8 mouse cellular contexts compared by ENCODE assay signal in the genomic region with DNA sequence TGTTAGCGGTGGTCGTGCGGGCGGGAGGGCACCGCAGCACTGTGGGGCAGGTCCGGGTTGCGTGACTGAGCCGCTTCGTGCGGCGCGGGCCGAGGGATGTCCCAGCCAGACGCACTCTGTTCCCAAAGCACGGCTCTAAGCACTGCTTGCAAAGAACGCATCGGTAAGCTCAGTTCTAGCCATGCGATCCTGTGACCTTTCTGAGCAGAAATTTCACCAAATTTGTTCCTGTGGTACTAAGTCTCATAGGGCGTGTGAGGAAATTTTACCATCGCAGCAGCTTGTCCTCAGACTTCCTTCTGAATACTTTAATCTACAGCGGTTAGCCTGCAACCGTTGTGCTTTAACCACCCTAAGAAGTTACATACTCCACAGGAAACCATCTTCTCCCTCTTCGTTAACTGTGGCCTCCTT. TPM values are rescaled to one million over a fixed set of nuclear protein-coding genes. Genes with fewer than 3 reads are reported as not detected.
DNase-seq lines count a peak whose midpoint lies in the region; ATAC-seq and TF ChIP-seq lines count a peak whose summit lies in the region.

No protein-coding gene starts in this region.

- H3K4me3 ChIP-seq in heart, embryonic 10.5 days: peak overlapping the region; percentile 82
- peak overlapping the region; percentile 91 for H3K4me3 ChIP-seq in E14TG2a.4 (replicated peaks; ENCODE audit: low read length)
- peak overlapping the region; percentile 98 for H3K4me3 ChIP-seq in liver, embryonic 11.5 days (ENCODE audit: low read depth, low read length)
- H3K4me3 ChIP-seq in small intestine, adult 2 months (ENCODE audit: low read depth, low read length): peak overlapping the region; percentile 91

- no peaks in the 10 kb centered on the region for H3K27me3 ChIP-seq in heart, embryonic 10.5 days (ENCODE audit: insufficient read depth, poor library complexity, severe bottlenecking)
- peaks cover 21% of the 10 kb centered on the region for H3K27me3 ChIP-seq in E14TG2a.4 (ENCODE audit: insufficient read depth, low read length)
- H3K27me3 ChIP-seq in liver, embryonic 11.5 days (replicated peaks; ENCODE audit: control insufficient read depth, insufficient read depth, low read length): no peaks in the 10 kb centered on the region
- no peaks in the 10 kb centered on the region for H3K27me3 ChIP-seq in small intestine, adult 2 months (ENCODE audit: control insufficient read depth, insufficient read depth, low read length)

- H3K9ac ChIP-seq in liver, embryonic 11.5 days (ENCODE audit: low read depth, low read length): peak overlapping the region; percentile 77

- peak overlapping the region; percentile 89 for H3K27ac ChIP-seq in heart, embryonic 10.5 days
- H3K27ac ChIP-seq in liver, embryonic 11.5 days (ENCODE audit: low read depth, low read length): peak overlapping the region; percentile 79
- H3K27ac ChIP-seq in small intestine, adult 2 months (ENCODE audit: insufficient read depth, low read depth, low read length): peak overlapping the region; percentile 46

- H3K36me3 ChIP-seq in heart, embryonic 10.5 days: peaks cover 31% of the 10 kb centered on the region
- peaks cover 34% of the 10 kb centered on the region for H3K36me3 ChIP-seq in E14TG2a.4 (ENCODE audit: insufficient read depth, low read length)
- peaks cover 11% of the 10 kb centered on the region; the same call in 1 of the 2 replicates for H3K36me3 ChIP-seq in liver, embryonic 11.5 days (ENCODE audit: control insufficient read depth, insufficient read depth, low read length)
- peaks cover 16% of the 10 kb centered on the region for H3K36me3 ChIP-seq in small intestine, adult 2 months (ENCODE audit: control insufficient read depth, insufficient read depth, low read length)

- H3K9me3 ChIP-seq in heart, embryonic 10.5 days: no peaks in the 10 kb centered on the region
- H3K9me3 ChIP-seq in E14TG2a.4 (ENCODE audit: low read length): no peaks in the 10 kb centered on the region
- H3K9me3 ChIP-seq in liver, embryonic 11.5 days (ENCODE audit: control insufficient read depth, low read length): no peaks in the 10 kb centered on the region

- H3K4me1 ChIP-seq in heart, embryonic 10.5 days: no peaks in the 10 kb centered on the region
- H3K4me1 ChIP-seq in E14TG2a.4 (replicated peaks; ENCODE audit: low read depth, low read length): peaks cover 20% of the 10 kb centered on the region
- peaks cover 8% of the 10 kb centered on the region; the same call in 1 of the 2 replicates for H3K4me1 ChIP-seq in liver, embryonic 11.5 days (replicated peaks; ENCODE audit: control insufficient read depth, insufficient read depth, low read length)
- H3K4me1 ChIP-seq in small intestine, adult 2 months (ENCODE audit: control insufficient read depth, insufficient read depth, insufficient read length, low read length): no peaks in the 10 kb centered on the region; the same call in 1 of the 2 replicates

- TF ChIP-seq POLR2A in small intestine, adult 2 months (IDR thresholded peaks at IDR 0.05; ENCODE audit: low read depth, low read length): no peak

- no peak for TF ChIP-seq CTCF in E14TG2a.4 (conservative IDR thresholded peaks at IDR 0.05; ENCODE audit: low read length)
- no peak for TF ChIP-seq CTCF in small intestine, adult 2 months (IDR thresholded peaks at IDR 0.05; ENCODE audit: extremely low read depth, insufficient read length, insufficient replicate concordance, low read depth, low read length)

- DNase-seq in heart, embryonic 10.5 days (ENCODE audit: low spot score): no peak
- DNase-seq in heart, adult 8-10 months (ENCODE audit: low spot score): no peak
- no peak for DNase-seq in liver, embryonic 11.5 days (ENCODE audit: low spot score)
- no peak for DNase-seq in layer of hippocampus, adult 11-12 months (ENCODE audit: low spot score)

- 0 out of 2 replicates have a peak, but pooled peaks have one; percentile 17 for ATAC-seq in erythroid progenitor cell, adult 5-6 weeks (replicated peaks; ENCODE audit: low FRiP score, poor library complexity, severe bottlenecking)
- ATAC-seq in liver, embryonic 11.5 days (replicated peaks; ENCODE audit: low FRiP score): peak; percentile 57
- no peak for ATAC-seq in activated CD4-positive, CD25-positive, alpha-beta regulatory T cell, adult 4 months

- H3K4me2 ChIP-seq in liver, embryonic 11.5 days: peak overlapping the region; percentile 95

- 1% methylated on average over 23 of the region's 23 CpGs for whole genome bisulfite sequencing in heart, embryonic 10.5 days
- WGBS in liver, embryonic 11.5 days: under 1% methylated on average over 23 of the region's 23 CpGs
- 1% methylated on average over 23 of the region's 23 CpGs for WGBS in small intestine, adult 2 months

RNA-seq across cellular contexts. Expression of a gene that starts 0.6 kb away (rescaled TPM):
- 11.3 and 15.0 TPM in 2 replicates for polyA plus RNA-seq in heart, embryonic 10.5 days (2016; fragmentation: Nextera tagmentation; extraction: Ambion mirVana)
- total RNA-seq in heart, adult 8-10 months (2022): 10 to 100 TPM; 20.7 to 29.5 (median 24.1) TPM
- total RNA-seq in erythroid progenitor cell, adult 5-6 weeks (2015; ENCODE audit: low replicate concordance): 31.9 and 43.2 TPM in 2 replicates
- total RNA-seq in erythroid progenitor cell, adult 5-6 weeks (2017; ENCODE audit: low replicate concordance): 50.1 and 55.8 TPM in 2 replicates
- 12.5 and 15.3 TPM in 2 replicates for polyA plus RNA-seq in liver, embryonic 11.5 days (2014; fragmentation: Nextera tagmentation; extraction: Ambion mirVana)
- polyA plus RNA-seq in small intestine, adult 2 months (2012; rRNA removed): 0.91 and 2.0 TPM in 2 replicates
- polyA plus RNA-seq in activated CD4-positive, CD25-positive, alpha-beta regulatory T cell, adult 4 months (2017; shearing (Covaris generic)): 100 to 1,000 TPM; 111 to 127 TPM

RNA-seq across cellular contexts. Expression of a gene that starts 23.9 kb away (rescaled TPM):
- polyA plus RNA-seq in heart, embryonic 10.5 days (2016; fragmentation: Nextera tagmentation; extraction: Ambion mirVana): 463 and 533 TPM in 2 replicates
- 1,000 to 10,000 TPM; 1,211 to 1,253 (median 1,225) TPM for total RNA-seq in heart, adult 8-10 months (2022)
- 59.1 and 96.6 TPM in 2 replicates for total RNA-seq in erythroid progenitor cell, adult 5-6 weeks (2015; ENCODE audit: low replicate concordance)
- total RNA-seq in erythroid progenitor cell, adult 5-6 weeks (2017; ENCODE audit: low replicate concordance): 55.8 and 57.4 TPM in 2 replicates
- 352 TPM in 2 replicates for polyA plus RNA-seq in liver, embryonic 11.5 days (2014; fragmentation: Nextera tagmentation; extraction: Ambion mirVana)
- 17.0 and 28.7 TPM in 2 replicates for polyA plus RNA-seq in small intestine, adult 2 months (2012; rRNA removed)
- 100 to 1,000 TPM; 255 to 259 TPM for polyA plus RNA-seq in activated CD4-positive, CD25-positive, alpha-beta regulatory T cell, adult 4 months (2017; shearing (Covaris generic))

RNA-seq across cellular contexts. Expression of a gene that starts 33.9 kb away (rescaled TPM):
- 32.6 and 36.6 TPM in 2 replicates for polyA plus RNA-seq in heart, embryonic 10.5 days (2016; fragmentation: Nextera tagmentation; extraction: Ambion mirVana)
- total RNA-seq in heart, adult 8-10 months (2022): 10 to 100 TPM; 17.3 to 24.4 (median 19.3) TPM
- 8.0 and 15.1 TPM in 2 replicates for total RNA-seq in erythroid progenitor cell, adult 5-6 weeks (2015; ENCODE audit: low replicate concordance)
- 3.2 and 5.2 TPM in 2 replicates for total RNA-seq in erythroid progenitor cell, adult 5-6 weeks (2017; ENCODE audit: low replicate concordance)
- 31.5 and 33.3 TPM in 2 replicates for polyA plus RNA-seq in liver, embryonic 11.5 days (2014; fragmentation: Nextera tagmentation; extraction: Ambion mirVana)
- polyA plus RNA-seq in small intestine, adult 2 months (2012; rRNA removed): 11.6 and 32.3 TPM in 2 replicates
- polyA plus RNA-seq in activated CD4-positive, CD25-positive, alpha-beta regulatory T cell, adult 4 months (2017; shearing (Covaris generic)): 10 to 100 TPM; 27.9 to 32.7 TPM

RNA-seq across cellular contexts. Expression of a gene that starts 45.9 kb away (rescaled TPM):
- 22.0 and 24.1 TPM in 2 replicates for polyA plus RNA-seq in heart, embryonic 10.5 days (2016; fragmentation: Nextera tagmentation; extraction: Ambion mirVana)
- total RNA-seq in heart, adult 8-10 months (2022): 1 to 10 TPM in 3 of 4 experiments, under 1 TPM in 1; 0.88 to 1.5 (median 1.2) TPM
- total RNA-seq in erythroid progenitor cell, adult 5-6 weeks (2015; ENCODE audit: low replicate concordance): 9.6 and 15.5 TPM in 2 replicates
- 8.2 and 18.7 TPM in 2 replicates for total RNA-seq in erythroid progenitor cell, adult 5-6 weeks (2017; ENCODE audit: low replicate concordance)
- 23.9 and 24.1 TPM in 2 replicates for polyA plus RNA-seq in liver, embryonic 11.5 days (2014; fragmentation: Nextera tagmentation; extraction: Ambion mirVana)
- polyA plus RNA-seq in small intestine, adult 2 months (2012; rRNA removed): 2.1 and 2.7 TPM in 2 replicates
- polyA plus RNA-seq in activated CD4-positive, CD25-positive, alpha-beta regulatory T cell, adult 4 months (2017; shearing (Covaris generic)): 10 to 100 TPM; 11.8 to 13.5 TPM
